In the genomic region with DNA sequence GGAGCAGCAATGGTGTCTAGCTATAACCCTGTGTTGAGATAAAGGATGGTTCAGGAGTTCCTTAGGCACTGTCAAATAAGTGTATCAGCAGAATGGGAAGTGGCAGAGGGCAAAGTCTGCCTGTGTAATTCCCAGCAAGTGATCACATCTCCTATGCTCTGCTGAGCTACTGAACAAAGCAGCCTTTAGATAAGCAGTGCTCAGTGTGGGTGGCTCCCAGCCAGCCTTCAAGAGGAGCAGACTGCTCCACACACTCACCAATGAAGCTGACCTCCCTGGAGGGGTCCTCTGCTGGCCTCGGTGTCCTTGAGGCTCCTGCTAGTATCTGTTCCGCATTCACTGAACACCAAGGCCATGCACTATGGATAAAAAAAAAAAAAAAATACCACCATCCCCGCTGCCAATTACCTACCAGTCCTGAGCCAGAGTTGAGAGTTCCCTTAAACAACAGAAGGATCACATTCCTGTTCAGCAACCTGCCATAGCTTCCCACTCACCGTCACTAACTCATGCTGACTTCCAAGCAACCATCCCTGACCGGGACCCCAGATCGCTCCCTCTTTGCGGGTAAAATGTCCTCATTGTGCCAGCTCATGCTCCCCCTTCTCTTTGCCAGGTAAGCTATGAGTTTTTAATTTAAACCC, we compare ENCODE assay signal across 10 mouse cellular contexts.
DNase-seq lines count a peak whose midpoint lies in the region; ATAC-seq lines count a peak whose summit lies in the region.
"Had no signal": no experiment of that assay in that cellular context is flagged by ENCODE, and none has a peak within 500 bp of the region (broad histone marks: within the 10 kb centered on the region; RNA-seq: fewer than 3 reads in every experiment).

No protein-coding gene starts in this region.

- H3K9me3 ChIP-seq in kidney, embryonic 15.5 days (replicated peaks), result no peaks in the 10 kb centered on the region
- H3K9me3 ChIP-seq in lung, embryonic 16.5 days (ENCODE audit: control insufficient read depth, low read length), result no peaks in the 10 kb centered on the region
- H3K9me3 ChIP-seq: limb, embryonic 13.5 days had no signal

- no peaks in the 10 kb centered on the region for H3K36me3 ChIP-seq in kidney, embryonic 15.5 days
- no peaks in the 10 kb centered on the region for H3K36me3 ChIP-seq in lung, embryonic 16.5 days (ENCODE audit: control insufficient read depth, insufficient read depth, low read length)
- H3K36me3 ChIP-seq: limb, embryonic 13.5 days had no signal

- H3K4me2 ChIP-seq in kidney, embryonic 15.5 days, result no peak overlapping the region
- no peak overlapping the region for H3K4me2 ChIP-seq in lung, embryonic 16.5 days (ENCODE audit: low read depth, low read length)
- H3K4me2 ChIP-seq: limb, embryonic 13.5 days had no signal

- no peak overlapping the region for H3K4me3 ChIP-seq in kidney, embryonic 15.5 days (replicated peaks)
- no peak overlapping the region for H3K4me3 ChIP-seq in lung, embryonic 16.5 days (ENCODE audit: low read length)
- H3K4me3 ChIP-seq: limb, embryonic 13.5 days had no signal

- whole genome bisulfite sequencing in kidney, embryonic 15.5 days, result 51% methylated on average over 7 of the region's 7 CpGs
- 72% methylated on average over 7 of the region's 7 CpGs for WGBS in lung, embryonic 16.5 days

- 0 out of 2 replicates have a peak overlapping the region, but pooled peaks have one; percentile 9 for H3K27ac ChIP-seq in kidney, embryonic 15.5 days
- no peak overlapping the region for H3K27ac ChIP-seq in lung, embryonic 16.5 days (ENCODE audit: low read length)
- H3K27ac ChIP-seq: limb, embryonic 13.5 days had no signal

- DNase-seq in cerebellum, postnatal 10 days, result peak; percentile 62 to 69
- DNase-seq in cerebellum, postnatal 36 days, result no peak
- DNase-seq in kidney, adult 18-20 months, result no peak
- DNase-seq in adrenal gland, postnatal 10 days, result peak; percentile 11
- DNase-seq in thymus, postnatal 36 days, result no peak
- DNase-seq: kidney, adult 8-10 months had no signal

- peaks cover 20% of the 10 kb centered on the region for H3K4me1 ChIP-seq in kidney, embryonic 15.5 days
- H3K4me1 ChIP-seq in lung, embryonic 16.5 days (replicated peaks; ENCODE audit: control insufficient read depth, insufficient read depth, low read length), result peaks cover 10% of the 10 kb centered on the region

- no peak overlapping the region for H3K9ac ChIP-seq in kidney, embryonic 15.5 days
- H3K9ac ChIP-seq in lung, embryonic 16.5 days (ENCODE audit: low read length), result no peak overlapping the region
- H3K9ac ChIP-seq: limb, embryonic 13.5 days had no signal

- peak; percentile 64 for ATAC-seq in kidney, embryonic 15.5 days (replicated peaks; ENCODE audit: low FRiP score)
- ATAC-seq in lung, embryonic 16.5 days (ENCODE audit: low read depth), result peak; percentile 17; the same call in 1 of the 2 replicates
- ATAC-seq in CD4-positive, CD25-positive, alpha-beta regulatory T cell, adult 4 months, result no peak

- H3K27me3 ChIP-seq in kidney, embryonic 15.5 days, result peaks cover 3% of the 10 kb centered on the region; the same call in 1 of the 2 replicates
- H3K27me3 ChIP-seq in lung, embryonic 16.5 days (ENCODE audit: control insufficient read depth, insufficient read depth, low read depth, low read length), result peaks cover 4% of the 10 kb centered on the region

Comparison
In these comparisons a context has a peak if more than half of its experiments do, and no peak if none do; other contexts are left out.
1. DNase-seq: peak in cerebellum, postnatal 10 days (2 of 2) and adrenal gland, postnatal 10 days (single experiment); none in cerebellum, postnatal 36 days (0 of 2), kidney, adult 18-20 months (single experiment) and thymus, postnatal 36 days (0 of 2).